ENCODE assay signal across 27 mouse cellular contexts in genomic region chr5:52388092-52388749, GRCm38 (mm10). TPM values are rescaled to one million over a fixed set of nuclear protein-coding genes. Genes with fewer than 3 reads are reported as not detected.
DNase-seq lines count a peak whose midpoint lies in the region; ATAC-seq and TF ChIP-seq lines count a peak whose summit lies in the region.
"Had no signal": no experiment of that assay in that cellular context is flagged by ENCODE, and none has a peak within 500 bp of the region (broad histone marks: within the 10 kb centered on the region; RNA-seq: fewer than 3 reads in every experiment).

No protein-coding gene starts in this region.

- no peak overlapping the region for H3K4me3 ChIP-seq in layer of hippocampus, adult 2 months
- H3K4me3 ChIP-seq in liver, embryonic 12.5 days: no peak overlapping the region
- H3K4me3 ChIP-seq: forebrain, embryonic 10.5 days; kidney, embryonic 15.5 days; limb, embryonic 13.5 days; liver, embryonic 13.5 days; megakaryocyte, embryonic 14.5 days; neural tube, embryonic 12.5 days had no signal

- no peaks in the 10 kb centered on the region for H3K9me3 ChIP-seq in liver, embryonic 12.5 days (replicated peaks)
- H3K9me3 ChIP-seq: forebrain, embryonic 10.5 days; kidney, embryonic 15.5 days; limb, embryonic 13.5 days; liver, embryonic 13.5 days; neural tube, embryonic 12.5 days had no signal

- H3K27ac ChIP-seq in layer of hippocampus, adult 2 months: peak overlapping the region; percentile 69
- H3K27ac ChIP-seq in liver, embryonic 12.5 days: no peak overlapping the region
- H3K27ac ChIP-seq: forebrain, embryonic 10.5 days; kidney, embryonic 15.5 days; limb, embryonic 13.5 days; liver, embryonic 13.5 days; neural tube, embryonic 12.5 days had no signal

- no peaks in the 10 kb centered on the region for H3K4me1 ChIP-seq in liver, embryonic 12.5 days
- H3K4me1 ChIP-seq: forebrain, embryonic 10.5 days; kidney, embryonic 15.5 days; limb, embryonic 13.5 days; liver, embryonic 13.5 days; megakaryocyte, embryonic 14.5 days; neural tube, embryonic 12.5 days had no signal

- H3K27me3 ChIP-seq in liver, embryonic 12.5 days (replicated peaks): no peaks in the 10 kb centered on the region
- H3K27me3 ChIP-seq: kidney, embryonic 15.5 days; limb, embryonic 13.5 days; liver, embryonic 13.5 days; megakaryocyte, embryonic 14.5 days; neural tube, embryonic 12.5 days had no signal

- H3K36me3 ChIP-seq in liver, embryonic 12.5 days: no peaks in the 10 kb centered on the region
- H3K36me3 ChIP-seq: forebrain, embryonic 10.5 days; limb, embryonic 13.5 days; liver, embryonic 13.5 days; neural tube, embryonic 12.5 days had no signal

- 63% methylated on average over 7 of the region's 7 CpGs for WGBS in liver, embryonic 12.5 days (ENCODE audit: insufficient replicate concordance)

- no peak for ATAC-seq in liver, embryonic 12.5 days
- ATAC-seq: forebrain, postnatal 0 days had no signal

- no peak overlapping the region for H3K9ac ChIP-seq in liver, embryonic 12.5 days
- H3K9ac ChIP-seq: forebrain, postnatal 0 days; kidney, embryonic 15.5 days; limb, embryonic 13.5 days; liver, embryonic 13.5 days; neural tube, embryonic 12.5 days had no signal

- DNase-seq in frontal cortex, adult 2 months (ENCODE audit: extremely low spot score in 1 of 2, low spot score in 1 of 2): peak; percentile 52 to 63
- DNase-seq in frontal cortex, postnatal 14 days (ENCODE audit: low spot score in 2 of 2): no peak
- DNase-seq in layer of hippocampus, adult 2 months (ENCODE audit: low spot score in 2 of 2): peak in 1 of 2 experiments; percentile 41
- no peak for DNase-seq in layer of hippocampus, postnatal 25 days (ENCODE audit: extremely low spot score in 1 of 2, low spot score in 1 of 2)
- peak; percentile 59 for DNase-seq in right cerebral cortex, adult 18-20 months
- DNase-seq in right cerebral cortex, postnatal 14 days: no peak
- no peak for DNase-seq in adrenal gland, postnatal 14 days
- DNase-seq: adrenal gland, postnatal 10 days; cerebellum, adult 11 months; forebrain, postnatal 0 days; gastrocnemius, postnatal 14 days; heart, adult 11 months; kidney, adult 11 months; kidney, postnatal 4 days; liver, embryonic 13.5 days; lung, adult 2 months; midbrain, embryonic 14.5 days; retina, postnatal 1 day; spleen, adult 18-20 months had no signal

- no peak overlapping the region for H3K4me2 ChIP-seq in liver, embryonic 12.5 days
- H3K4me2 ChIP-seq: heart, embryonic 11.5 days; kidney, embryonic 15.5 days; limb, embryonic 13.5 days; liver, embryonic 13.5 days; neural tube, embryonic 12.5 days had no signal

- no peak for TF ChIP-seq CTCF in layer of hippocampus, adult 2 months (conservative IDR thresholded peaks at IDR 0.05)

RNA-seq across cellular contexts. Expression of gene Sod3, which starts 24.6 kb away (rescaled TPM):
- 12.1 and 13.4 TPM in 2 replicates for polyA plus RNA-seq in frontal cortex, adult 2 months (2012; rRNA removed)
- 1 to 10 TPM; 5.2 to 5.5 TPM for total RNA-seq in layer of hippocampus, adult 2 months (2021)
- 1 to 10 TPM; 6.1 to 6.3 TPM for total RNA-seq in layer of hippocampus, postnatal 25 days (2021)
- 99.4 and 116 TPM in 2 replicates for total RNA-seq in adrenal gland, postnatal 14 days (2021)
- 1.9 and 2.0 TPM in 2 replicates for polyA plus RNA-seq in liver, embryonic 12.5 days (2016; fragmentation: Nextera tagmentation; extraction: Ambion mirVana)
- total RNA-seq: hematopoietic stem cell, adult 5-6 weeks had no signal

Comparison
In these comparisons a context has a peak if more than half of its experiments do, and no peak if none do; other contexts are left out.
1. DNase-seq: peak in frontal cortex, adult 2 months (2 of 2) and right cerebral cortex, adult 18-20 months (single experiment); none in frontal cortex, postnatal 14 days (0 of 2), layer of hippocampus, postnatal 25 days (0 of 2), right cerebral cortex, postnatal 14 days (single experiment) and adrenal gland, postnatal 14 days (single experiment).
2. RNA of gene Sod3, which starts 24.6 kb away (total RNA-seq): 99.4 to 116 TPM in adrenal gland, postnatal 14 days; 6.1 to 6.3 TPM in layer of hippocampus, postnatal 25 days and 5.2 to 5.5 TPM in layer of hippocampus, adult 2 months; every median in the first group is over 10 times any median in the second.